Mouse (Mus musculus): Measurements from ENCODE around the gene Lmntd1.

DNA sequence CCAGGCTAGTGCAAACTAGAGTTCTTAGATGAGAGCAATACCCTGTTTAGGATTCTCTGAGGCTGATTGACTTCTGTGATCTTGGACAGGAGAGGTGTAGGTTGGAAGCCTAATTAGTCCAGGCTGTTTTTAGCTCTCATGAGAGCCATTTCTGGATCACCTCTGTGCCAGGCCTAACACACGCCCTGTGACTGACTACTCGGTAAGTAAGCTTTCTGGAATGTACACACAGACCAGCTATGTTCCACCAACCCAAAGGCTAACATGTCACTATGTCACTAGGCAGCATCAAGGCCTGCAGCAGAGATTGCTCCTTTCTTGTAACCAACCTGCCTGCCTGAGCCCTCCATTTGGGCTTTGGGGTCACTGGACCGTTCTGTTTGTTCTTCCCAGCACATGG, 243.8 kb downstream of the Lmntd1 start:
- TF ChIP-seq POLR2A (IDR thresholded peaks at IDR 0.05; ENCODE audit: low read depth, low read length): no peak
- TF ChIP-seq EP300 (IDR thresholded peaks at IDR 0.05; ENCODE audit: low read length): no peak
- no peak for TF ChIP-seq RAD21 (IDR thresholded peaks at IDR 0.05; ENCODE audit: low read depth, low read length)
- no peak for TF ChIP-seq CTCF (conservative IDR thresholded peaks at IDR 0.05 in 1 of 2, IDR thresholded peaks at IDR 0.05 in 1 of 2; ENCODE audit: low read depth in 2 of 2, low read length in 2 of 2)
- no peak for TF ChIP-seq NELFE (IDR thresholded peaks at IDR 0.05; ENCODE audit: low read depth, low read length)
- TF ChIP-seq ZC3H11A (IDR thresholded peaks at IDR 0.05; ENCODE audit: low read depth, low read length): no peak

Measured in CH12.LX (cell line).